Mouse (Mus musculus): ENCODE results near the gene Slc51b. TPM values are rescaled to one million over a fixed set of nuclear protein-coding genes. Genes with fewer than 3 reads are reported as not detected.

The Slc51b gene
- total RNA-seq, 1 experiment: not detected

GRCm38 (mm10) chr9:65386373-65387140 is 36.2 kb downstream of the Slc51b start:
- Histone ChIP-seq H3K27ac (ENCODE audit: insufficient read depth, low read depth, low read length, poor library complexity, severe bottlenecking) (no peak overlapping the region), H3K4me1 (ENCODE audit: control insufficient read depth in 2 of 2, insufficient read depth in 2 of 2, low read length in 2 of 2, poor library complexity in 1 of 2) (peaks cover 0 to 3% of the 10 kb centered on the region in 2 experiments; a peak in 1 of 4 replicates), H3K9me3 (ENCODE audit: control insufficient read depth, insufficient read depth, low read depth, low read length) (no peaks in the 10 kb centered on the region), H3K9ac (ENCODE audit: insufficient read depth, low read depth, low read length, poor library complexity, severe bottlenecking) (no peak overlapping the region), H3K36me3 (ENCODE audit: control insufficient read depth, insufficient read depth, low read length, poor library complexity, severe bottlenecking) (no peaks in the 10 kb centered on the region), H3K4me3 (ENCODE audit: insufficient read depth in 1 of 2, low read depth in 1 of 2, low read length in 2 of 2, poor library complexity in 1 of 2, severe bottlenecking in 1 of 2) (no peak overlapping the region)
- TF ChIP-seq CHD2 (IDR thresholded peaks at IDR 0.05; ENCODE audit: low read depth, low read length) (no peak), ZNF384 (IDR thresholded peaks at IDR 0.05; ENCODE audit: low read depth, low read length) (no peak), MAFK (IDR thresholded peaks at IDR 0.05; ENCODE audit: insufficient read depth, low read depth, low read length) (no peak), HCFC1 (IDR thresholded peaks at IDR 0.05; ENCODE audit: borderline replicate concordance, insufficient read depth, low read length) (no peak), ZC3H11A (IDR thresholded peaks at IDR 0.05; ENCODE audit: borderline replicate concordance, low read depth, low read length) (no peak)
- in situ Hi-C loops (cut with MboI; ENCODE audit: low sequenced_read_pairs in 2 of 2, unreplicated experiment in 2 of 2): no loop called here
- no peak for DNase-seq (ENCODE audit: low read depth, low spot score)

GRCm38 (mm10) chr9:65384276-65384675 is 38.5 kb downstream of the Slc51b start:
- in situ Hi-C loops (cut with MboI; ENCODE audit: low sequenced_read_pairs in 2 of 2, unreplicated experiment in 2 of 2): no loop called here
- Histone ChIP-seq H3K9me3 (ENCODE audit: control insufficient read depth, insufficient read depth, low read depth, low read length) (no peaks in the 10 kb centered on the region), H3K27ac (ENCODE audit: insufficient read depth, low read depth, low read length, poor library complexity, severe bottlenecking) (no peak overlapping the region), H3K4me3 (ENCODE audit: insufficient read depth in 1 of 2, low read depth in 1 of 2, low read length in 2 of 2, poor library complexity in 1 of 2, severe bottlenecking in 1 of 2) (no peak overlapping the region), H3K36me3 (ENCODE audit: control insufficient read depth, insufficient read depth, low read length, poor library complexity, severe bottlenecking) (no peaks in the 10 kb centered on the region), H3K4me1 (ENCODE audit: control insufficient read depth in 2 of 2, insufficient read depth in 2 of 2, low read length in 2 of 2, poor library complexity in 1 of 2) (no peaks in the 10 kb centered on the region), H3K9ac (ENCODE audit: insufficient read depth, low read depth, low read length, poor library complexity, severe bottlenecking) (no peak overlapping the region)
- DNase-seq (ENCODE audit: low read depth, low spot score): no peak
- no peak for TF ChIP-seq CHD2 (IDR thresholded peaks at IDR 0.05; ENCODE audit: low read depth, low read length)
- TF ChIP-seq HCFC1 (IDR thresholded peaks at IDR 0.05; ENCODE audit: borderline replicate concordance, insufficient read depth, low read length): no peak
- TF ChIP-seq ZNF384 (IDR thresholded peaks at IDR 0.05; ENCODE audit: low read depth, low read length): no peak
- no peak for TF ChIP-seq ZC3H11A (IDR thresholded peaks at IDR 0.05; ENCODE audit: borderline replicate concordance, low read depth, low read length)
- no peak for TF ChIP-seq MAFK (IDR thresholded peaks at IDR 0.05; ENCODE audit: insufficient read depth, low read depth, low read length)

DNA sequence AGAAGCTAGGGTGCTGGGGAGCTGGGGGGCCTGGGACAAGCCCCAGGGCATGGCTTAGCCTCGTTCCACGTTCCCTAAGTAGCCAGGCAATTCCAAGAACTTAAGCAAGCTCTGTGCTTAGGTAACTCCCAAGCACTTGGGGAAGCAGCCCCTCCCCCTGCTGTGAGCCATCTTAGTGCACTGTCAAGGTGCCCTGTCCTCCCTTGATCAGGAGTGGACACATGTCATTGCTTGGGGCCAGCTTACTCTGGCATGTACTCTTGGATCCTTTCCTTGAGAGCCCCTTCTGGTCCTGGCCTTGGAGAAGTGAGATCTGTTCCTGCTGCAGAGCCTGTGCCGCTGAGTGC is 40.0 kb downstream of the Slc51b start:
- DNase-seq (ENCODE audit: low read depth, low spot score): no peak
- Histone ChIP-seq H3K9ac (ENCODE audit: insufficient read depth, low read depth, low read length, poor library complexity, severe bottlenecking) (no peak overlapping the region), H3K27ac (ENCODE audit: insufficient read depth, low read depth, low read length, poor library complexity, severe bottlenecking) (no peak overlapping the region), H3K4me1 (ENCODE audit: control insufficient read depth in 2 of 2, insufficient read depth in 2 of 2, low read length in 2 of 2, poor library complexity in 1 of 2) (no peaks in the 10 kb centered on the region), H3K9me3 (ENCODE audit: control insufficient read depth, insufficient read depth, low read depth, low read length) (no peaks in the 10 kb centered on the region), H3K4me3 (ENCODE audit: insufficient read depth in 1 of 2, low read depth in 1 of 2, low read length in 2 of 2, poor library complexity in 1 of 2, severe bottlenecking in 1 of 2) (no peak overlapping the region), H3K36me3 (ENCODE audit: control insufficient read depth, insufficient read depth, low read length, poor library complexity, severe bottlenecking) (no peaks in the 10 kb centered on the region)
- TF ChIP-seq ZC3H11A (IDR thresholded peaks at IDR 0.05; ENCODE audit: borderline replicate concordance, low read depth, low read length) (no peak), HCFC1 (IDR thresholded peaks at IDR 0.05; ENCODE audit: borderline replicate concordance, insufficient read depth, low read length) (no peak), ZNF384 (IDR thresholded peaks at IDR 0.05; ENCODE audit: low read depth, low read length) (no peak), MAFK (IDR thresholded peaks at IDR 0.05; ENCODE audit: insufficient read depth, low read depth, low read length) (no peak), CHD2 (IDR thresholded peaks at IDR 0.05; ENCODE audit: low read depth, low read length) (no peak)
- in situ Hi-C loops (cut with MboI; ENCODE audit: low sequenced_read_pairs in 2 of 2, unreplicated experiment in 2 of 2): no loop called here

- no peaks in the 10 kb centered on the region for H3K9me3 ChIP-seq (ENCODE audit: control insufficient read depth, insufficient read depth, low read depth, low read length)
- no peak overlapping the region for H3K9ac ChIP-seq (ENCODE audit: insufficient read depth, low read depth, low read length, poor library complexity, severe bottlenecking)
- H3K4me3 ChIP-seq (ENCODE audit: insufficient read depth in 1 of 2, low read depth in 1 of 2, low read length in 2 of 2, poor library complexity in 1 of 2, severe bottlenecking in 1 of 2): no peak overlapping the region
- no peak for TF ChIP-seq MAFK (IDR thresholded peaks at IDR 0.05; ENCODE audit: insufficient read depth, low read depth, low read length)
- TF ChIP-seq ZNF384 (IDR thresholded peaks at IDR 0.05; ENCODE audit: low read depth, low read length): no peak
- no peak overlapping the region for H3K27ac ChIP-seq (ENCODE audit: insufficient read depth, low read depth, low read length, poor library complexity, severe bottlenecking)
- no peaks in the 10 kb centered on the region for H3K4me1 ChIP-seq (ENCODE audit: control insufficient read depth in 2 of 2, insufficient read depth in 2 of 2, low read length in 2 of 2, poor library complexity in 1 of 2)
- DNase-seq (ENCODE audit: low read depth, low spot score): no peak
- in situ Hi-C loops (cut with MboI; ENCODE audit: low sequenced_read_pairs in 2 of 2, unreplicated experiment in 2 of 2): no loop called here
- H3K36me3 ChIP-seq (ENCODE audit: control insufficient read depth, insufficient read depth, low read length, poor library complexity, severe bottlenecking): no peaks in the 10 kb centered on the region
These were observed 40.6 kb downstream of the Slc51b start for GRCm38 (mm10) chr9:65382031-65382750.

Data from ES-E14 (cell line).